Mouse (Mus musculus): ENCODE results near the gene Sdc1.

Sdc1 gene

DNA sequence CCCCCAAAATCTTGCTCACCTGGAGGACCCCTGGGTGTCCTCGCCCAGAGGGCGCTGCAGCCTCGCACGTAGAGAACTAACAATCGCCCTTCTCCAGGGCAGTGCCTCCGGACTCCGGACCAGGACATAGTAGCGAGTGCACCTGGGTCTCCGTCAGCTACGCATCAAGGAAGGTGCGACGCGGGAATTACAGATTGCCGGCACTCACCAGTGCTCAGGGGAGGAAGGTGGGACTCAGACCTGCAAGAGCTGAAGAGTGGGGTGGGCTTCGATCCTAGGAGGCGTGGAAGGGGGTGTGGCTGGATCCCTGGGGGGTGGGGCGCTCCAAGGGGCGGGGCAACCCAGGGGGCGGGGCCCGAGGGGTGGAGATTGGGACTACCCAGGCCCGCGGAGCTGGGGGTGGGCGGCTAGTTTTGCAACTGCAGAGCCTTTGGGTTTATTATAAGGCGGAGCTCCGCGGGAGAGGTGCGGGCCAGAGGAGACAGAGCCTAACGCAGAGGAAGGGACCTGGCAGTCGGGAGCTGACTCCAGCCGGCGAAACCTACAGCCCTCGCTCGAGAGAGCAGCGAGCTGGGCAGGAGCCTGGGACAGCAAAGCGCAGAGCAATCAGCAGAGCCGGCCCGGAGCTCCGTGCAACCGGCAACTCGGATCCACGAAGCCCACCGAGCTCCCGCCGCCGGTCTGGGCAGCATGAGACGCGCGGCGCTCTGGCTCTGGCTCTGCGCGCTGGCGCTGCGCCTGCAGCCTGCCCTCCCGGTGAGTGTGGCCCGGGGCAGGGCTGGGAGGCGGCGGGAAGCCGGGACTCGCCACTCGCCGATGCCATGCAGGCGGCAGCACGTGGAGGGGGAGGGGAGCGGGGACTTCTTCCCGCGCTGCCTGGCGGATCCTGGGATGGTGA is at the start of gene Sdc1:
TSS of gene Sdc1 (plus strand) at position 378 of the 898 bp plus-strand sequence.
- peak; percentile 38 to 42 for DNase-seq (ENCODE audit: low spot score in 2 of 2)

DNA sequence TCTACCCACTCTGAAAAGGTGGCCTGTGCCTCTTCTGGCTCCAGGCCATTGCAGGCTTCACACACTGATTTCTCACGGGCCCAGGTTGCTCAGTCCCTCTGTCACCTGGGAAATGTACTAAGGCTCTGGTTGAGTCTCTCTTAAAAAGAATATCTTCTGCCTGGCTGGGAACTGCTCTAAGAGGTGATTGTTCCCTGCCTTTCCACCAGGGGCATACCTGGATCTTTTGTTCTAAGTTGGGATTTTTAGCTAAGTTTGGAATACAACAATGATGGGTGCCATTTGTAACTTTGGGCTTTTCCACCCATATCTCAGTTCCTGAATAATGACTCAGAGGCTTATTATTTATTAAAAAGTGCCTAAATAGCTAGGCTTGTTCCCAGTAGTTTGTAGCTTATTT is 44.2 kb upstream of the Sdc1 start:
- DNase-seq (ENCODE audit: low spot score in 2 of 2), result no peak

DNA sequence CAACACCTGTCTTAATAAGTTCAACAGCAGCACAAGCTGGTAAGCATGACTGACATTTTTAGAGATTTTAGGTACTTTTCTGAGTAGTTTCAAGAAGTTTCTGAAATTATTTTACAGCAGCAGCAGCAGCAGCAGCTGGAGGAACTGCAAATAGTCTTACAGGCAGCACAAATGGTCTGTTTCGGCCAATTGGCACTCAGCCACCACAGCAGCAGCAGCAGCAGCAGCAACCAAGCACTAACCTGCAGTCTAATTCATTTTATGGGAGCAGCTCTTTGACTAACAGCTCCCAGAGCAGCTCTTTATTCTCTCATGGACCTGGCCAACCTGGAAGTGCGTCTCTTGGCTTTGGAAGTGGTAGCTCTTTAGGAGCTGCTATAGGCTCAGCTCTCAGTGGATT is 42.4 kb upstream of the Sdc1 start:
- no peak for DNase-seq (ENCODE audit: low spot score in 2 of 2)

DNA sequence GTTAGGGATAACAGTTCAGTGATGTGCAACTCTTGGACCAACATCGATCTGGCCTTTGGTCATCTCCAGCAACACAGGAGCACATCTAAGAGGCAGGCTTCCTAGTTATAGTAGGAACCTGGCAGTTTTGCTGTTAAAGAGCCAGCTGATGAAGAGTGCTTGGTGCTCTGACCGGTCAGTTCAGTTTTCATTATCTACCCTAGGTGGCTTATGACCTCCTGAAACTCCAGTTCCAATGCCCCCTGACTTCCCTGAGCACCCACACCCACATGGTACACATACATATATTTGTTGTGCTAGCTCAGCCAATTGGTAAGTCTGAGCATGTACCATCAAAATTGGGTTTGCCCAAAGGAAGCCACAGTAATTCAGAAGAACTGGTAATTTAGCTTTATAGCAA is 17.5 kb upstream of the Sdc1 start:
- no peak for DNase-seq (ENCODE audit: low spot score in 2 of 2)

DNA sequence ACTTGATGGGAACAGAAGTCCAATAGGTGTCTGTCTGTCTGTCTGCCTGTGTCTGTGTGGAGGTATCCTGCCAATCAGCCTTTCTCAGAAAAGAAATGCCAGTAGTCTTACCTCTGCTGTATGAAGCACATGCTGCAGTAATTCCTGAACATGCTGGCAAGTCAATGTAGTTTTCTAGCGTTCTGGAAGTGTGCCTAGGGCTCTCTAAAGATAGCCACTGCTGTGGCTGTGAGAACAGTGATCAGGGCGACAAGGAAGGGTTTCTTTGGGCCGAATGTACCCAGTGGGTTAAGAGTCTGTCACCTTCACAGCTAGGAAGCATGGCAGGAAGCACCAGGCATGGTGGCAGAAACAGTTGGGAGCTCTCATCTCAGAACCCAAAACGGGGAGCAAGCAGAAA is 17.0 kb upstream of the Sdc1 start:
- peak in 1 of 2 experiments; percentile 64 for DNase-seq (ENCODE audit: low spot score in 2 of 2)

DNA sequence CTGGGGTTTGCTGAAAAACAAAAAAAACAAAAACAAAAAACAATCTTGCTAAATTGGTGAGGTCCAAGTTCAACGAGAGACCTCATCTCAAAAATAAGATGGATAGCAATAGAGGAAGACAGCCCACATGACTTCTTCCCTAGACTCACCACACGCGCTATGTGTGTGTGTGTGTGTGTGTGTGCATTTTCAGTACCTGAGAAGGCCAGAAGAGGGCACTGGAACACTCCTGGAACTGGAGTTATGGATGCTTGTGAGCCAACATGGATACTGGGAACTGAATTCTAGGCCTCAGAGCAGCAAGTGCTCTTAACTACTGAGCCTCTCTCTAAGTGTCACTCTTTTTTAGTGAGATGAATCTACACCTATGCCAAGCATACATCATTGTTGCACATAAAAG is 13.1 kb upstream of the Sdc1 start:
- no peak for DNase-seq (ENCODE audit: low spot score in 2 of 2)

DNA sequence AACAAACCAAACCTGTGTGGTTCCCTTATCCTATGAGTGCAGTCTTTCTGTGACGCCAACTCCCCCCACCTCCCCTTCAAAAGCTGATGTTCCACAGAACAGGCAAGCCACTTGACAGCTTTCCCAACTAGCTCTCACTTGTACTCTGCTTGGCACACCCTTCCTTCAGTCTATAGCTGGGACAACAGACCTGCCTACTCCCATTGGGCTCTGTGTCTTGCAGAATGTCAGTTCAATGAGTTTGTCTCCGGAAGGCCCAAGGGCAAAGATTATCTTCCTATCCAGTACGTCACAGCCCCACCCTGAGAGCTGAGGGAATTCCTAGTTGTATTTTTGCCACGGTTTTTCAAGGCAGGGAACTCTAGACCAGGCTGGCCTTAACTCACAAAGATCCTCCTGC is 12.0 kb upstream of the Sdc1 start:
- DNase-seq (ENCODE audit: low spot score in 2 of 2), result no peak

DNA sequence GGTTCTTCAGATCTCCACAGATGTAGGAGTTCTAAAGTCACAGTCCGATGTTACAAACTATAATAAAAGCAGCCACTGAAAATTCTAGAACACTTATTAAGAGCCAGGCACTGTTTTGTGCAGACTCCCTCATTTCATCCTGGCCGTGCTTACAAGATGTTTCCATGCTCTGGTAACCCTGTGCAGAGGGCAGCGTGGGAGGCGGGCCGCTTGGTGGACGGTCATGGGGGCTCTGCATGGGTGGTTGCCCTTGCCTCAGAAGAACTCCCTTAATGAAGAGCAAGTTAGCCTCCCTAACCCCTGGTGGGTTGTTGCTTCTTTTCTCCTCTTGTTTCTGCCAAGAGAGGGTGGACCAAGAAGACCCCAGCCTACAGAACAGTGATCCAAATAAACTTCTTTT is 11.3 kb upstream of the Sdc1 start:
- no peak for DNase-seq (ENCODE audit: low spot score in 2 of 2)

DNA sequence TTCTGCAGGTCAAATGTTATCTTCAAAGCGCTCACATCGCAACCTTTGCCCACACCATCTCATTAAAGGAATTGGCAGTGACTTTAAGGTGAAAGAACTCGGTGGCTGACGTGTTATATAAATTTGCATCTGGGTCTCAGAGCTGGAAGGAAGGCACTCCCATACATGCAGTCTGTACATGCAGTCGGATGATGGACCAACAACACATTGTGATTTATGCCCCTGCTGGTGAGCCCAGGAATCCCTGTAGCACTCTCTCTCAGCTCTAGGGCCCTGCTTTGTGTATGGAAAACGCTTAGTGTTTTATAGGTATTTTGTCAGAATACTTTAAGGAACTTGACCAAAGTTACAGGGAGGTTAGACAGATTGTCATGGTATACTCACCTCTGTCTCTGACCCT is 10.6 kb upstream of the Sdc1 start:
- DNase-seq (ENCODE audit: low spot score in 2 of 2), result no peak

DNA sequence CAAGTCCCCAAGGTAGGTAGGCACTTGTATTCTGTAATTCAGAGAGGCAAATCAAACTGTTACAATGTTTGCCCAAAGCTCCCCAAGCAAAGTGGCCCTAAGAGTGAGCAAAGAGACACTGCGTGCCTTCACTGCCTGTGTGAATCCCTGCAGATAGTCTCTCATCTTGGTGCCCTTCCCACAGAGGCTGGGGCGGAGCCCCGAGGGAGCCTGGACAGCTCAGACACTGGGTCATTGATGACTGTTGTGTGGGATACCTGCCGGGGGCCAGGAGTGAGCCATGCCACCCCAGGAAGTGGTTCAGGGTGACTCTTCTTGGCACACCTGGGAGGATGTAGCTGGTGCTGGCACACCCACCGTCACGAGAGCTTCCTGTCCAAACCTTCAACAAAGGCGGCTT is 10.1 kb upstream of the Sdc1 start:
- no peak for DNase-seq (ENCODE audit: low spot score in 2 of 2)

DNA sequence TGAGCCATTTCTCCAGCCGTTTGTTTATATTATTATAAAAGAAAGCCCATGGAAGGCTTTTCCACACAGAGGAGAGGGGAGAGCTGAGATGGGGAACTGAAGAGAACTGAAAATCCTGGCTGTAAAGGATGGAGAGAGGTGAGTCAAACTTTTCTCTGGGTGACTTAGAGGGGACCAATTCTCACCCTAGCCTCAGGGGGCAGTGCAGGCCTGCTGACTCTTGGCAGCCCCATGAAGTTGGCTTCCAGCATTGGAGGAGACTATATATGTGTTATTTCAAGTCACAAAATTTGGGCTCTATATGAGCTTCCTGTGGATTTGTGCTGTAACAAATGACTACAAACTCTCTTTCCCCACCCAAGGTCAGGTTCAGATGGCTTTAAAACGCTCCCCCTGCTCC is 8.5 kb upstream of the Sdc1 start:
- DNase-seq (ENCODE audit: low spot score in 2 of 2), result no peak

DNA sequence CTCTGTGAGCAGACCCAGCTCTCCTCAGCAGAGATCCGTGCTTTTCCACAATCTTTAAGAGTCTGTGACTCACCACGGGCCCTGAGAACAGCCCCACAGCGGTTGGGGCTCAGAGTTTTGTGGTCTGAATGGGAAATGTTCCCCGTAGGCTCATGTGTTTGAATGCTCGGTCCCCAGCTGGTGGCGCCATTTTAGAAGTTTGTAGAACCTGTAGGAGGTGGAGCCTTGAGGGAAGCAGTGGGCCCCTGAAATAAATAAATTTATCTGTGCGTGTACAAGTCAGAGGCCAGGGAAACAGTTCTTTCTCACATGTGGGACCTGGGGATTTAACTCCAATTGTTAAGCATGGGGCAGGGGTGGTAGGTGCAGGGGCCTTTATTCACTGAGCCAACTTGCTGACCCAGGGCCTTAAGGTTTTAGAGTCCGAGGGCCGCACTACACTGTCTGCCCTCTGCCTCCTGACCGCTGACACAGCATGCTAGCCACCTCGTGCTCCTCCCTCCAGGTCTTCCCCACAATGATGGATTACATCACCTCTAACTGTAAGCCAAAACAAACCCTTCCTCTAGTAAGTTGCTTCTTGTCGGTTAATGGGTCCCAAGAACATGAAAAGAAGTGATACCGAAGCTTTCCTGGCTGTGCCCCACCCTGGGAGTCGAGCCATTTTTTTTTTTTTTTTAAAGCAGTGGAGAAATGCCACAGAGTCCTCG is 6.7 kb upstream of the Sdc1 start:
- DNase-seq (ENCODE audit: low spot score in 2 of 2), result no peak

DNA sequence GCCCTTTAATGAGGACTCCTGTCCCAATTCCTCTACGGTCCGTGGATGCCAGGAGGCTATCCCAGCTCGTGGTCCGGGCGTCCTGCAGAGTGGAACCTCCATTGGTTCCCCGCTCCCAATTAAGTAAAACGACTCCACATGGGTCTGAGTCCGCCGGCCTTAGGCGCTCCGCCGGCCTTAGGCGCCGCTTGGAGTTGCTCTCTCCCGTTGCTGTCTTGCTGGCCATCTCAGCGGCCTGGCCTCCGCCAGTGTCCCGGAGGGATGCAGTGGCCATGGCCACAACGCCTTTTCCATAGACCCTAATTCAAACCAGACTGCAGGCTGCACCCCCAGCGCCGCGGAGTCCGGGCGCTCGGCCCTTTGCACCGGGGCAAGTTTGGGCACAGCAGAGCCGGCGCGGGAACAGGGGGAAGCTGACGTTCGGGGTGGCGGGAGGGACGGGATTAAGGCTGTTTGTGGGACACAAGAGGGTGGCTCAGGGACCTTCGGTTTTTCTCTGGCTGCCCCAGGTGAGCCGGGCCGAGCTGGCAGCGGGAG is 789 bp downstream of the Sdc1 start:
- DNase-seq (ENCODE audit: low spot score in 2 of 2), result no peak

DNA sequence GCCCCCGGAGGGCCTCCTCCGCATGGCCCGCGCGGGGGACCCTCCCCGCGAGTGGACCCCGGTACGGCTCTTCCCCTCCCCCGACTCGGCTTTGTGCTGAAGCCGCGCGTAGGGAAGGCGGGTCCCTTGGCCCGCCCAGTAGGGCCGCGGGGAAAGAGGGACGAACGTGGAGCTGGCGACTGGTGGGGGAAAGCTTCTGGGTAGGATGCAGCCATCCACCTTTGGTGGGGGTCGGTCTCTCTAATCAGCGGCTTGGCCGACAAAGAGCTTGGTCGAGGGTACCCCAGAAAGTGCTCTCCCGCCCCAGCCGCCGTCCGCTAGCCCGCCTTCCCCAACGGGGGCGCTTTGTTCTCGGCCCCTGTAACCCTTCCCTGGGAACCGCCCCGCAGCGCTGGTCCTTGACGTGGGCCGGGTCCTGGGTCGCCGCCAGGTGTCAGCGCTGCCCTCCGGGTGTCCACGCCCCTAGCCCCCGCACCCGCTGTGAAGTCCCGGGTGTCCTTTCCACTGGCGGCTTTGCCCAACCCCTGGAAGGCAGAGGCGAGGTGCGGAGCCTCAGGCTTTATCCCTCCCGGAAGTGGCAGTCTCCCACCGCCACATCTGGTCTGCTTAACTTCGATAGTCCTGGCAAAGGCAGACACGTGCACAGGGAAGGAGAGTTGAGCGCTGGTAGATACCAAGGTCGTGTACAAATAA is 1.5 kb downstream of the Sdc1 start:
- no peak for DNase-seq (ENCODE audit: low spot score in 2 of 2)

DNA sequence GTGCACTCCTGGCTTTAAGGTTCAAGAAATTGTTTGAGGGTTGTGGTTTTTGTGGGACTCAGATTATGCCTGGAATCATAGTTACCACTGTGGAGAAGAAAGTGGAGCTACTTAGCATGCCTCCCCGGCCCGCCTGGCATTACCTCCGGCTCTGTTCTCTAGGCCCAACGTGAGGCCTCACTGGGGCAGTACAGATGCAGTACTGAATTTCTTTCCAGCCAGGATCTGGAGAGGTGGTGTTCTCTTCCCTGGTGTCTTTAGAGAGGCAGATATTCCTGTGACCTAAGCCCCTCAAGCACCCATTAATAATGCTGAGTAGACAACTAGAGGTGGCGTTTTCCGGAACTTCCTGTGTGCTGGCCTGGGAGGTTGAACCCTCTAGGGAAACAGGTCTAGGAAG is 2.2 kb downstream of the Sdc1 start:
- no peak for DNase-seq (ENCODE audit: low spot score in 2 of 2)

DNA sequence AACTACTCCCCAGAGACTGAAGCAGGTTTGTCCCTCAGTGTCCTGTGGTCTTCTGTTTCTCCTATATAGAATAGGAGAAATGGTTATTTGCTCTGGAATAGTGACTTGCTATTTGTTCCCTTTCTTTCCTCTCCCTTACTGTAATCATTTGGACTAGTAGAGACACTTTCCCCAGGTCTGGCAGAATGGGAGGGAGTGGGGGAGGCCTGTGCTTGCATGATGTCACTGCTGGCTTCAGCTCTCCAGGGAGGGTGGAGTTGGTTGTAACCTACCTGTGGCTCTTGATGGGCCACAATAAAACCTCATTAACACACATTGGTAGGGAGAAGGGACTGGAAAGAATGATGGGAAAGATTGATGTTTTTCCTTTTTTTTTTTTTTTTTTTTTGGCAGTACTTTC is 3.1 kb downstream of the Sdc1 start:
- no peak for DNase-seq (ENCODE audit: low spot score in 2 of 2)

DNA sequence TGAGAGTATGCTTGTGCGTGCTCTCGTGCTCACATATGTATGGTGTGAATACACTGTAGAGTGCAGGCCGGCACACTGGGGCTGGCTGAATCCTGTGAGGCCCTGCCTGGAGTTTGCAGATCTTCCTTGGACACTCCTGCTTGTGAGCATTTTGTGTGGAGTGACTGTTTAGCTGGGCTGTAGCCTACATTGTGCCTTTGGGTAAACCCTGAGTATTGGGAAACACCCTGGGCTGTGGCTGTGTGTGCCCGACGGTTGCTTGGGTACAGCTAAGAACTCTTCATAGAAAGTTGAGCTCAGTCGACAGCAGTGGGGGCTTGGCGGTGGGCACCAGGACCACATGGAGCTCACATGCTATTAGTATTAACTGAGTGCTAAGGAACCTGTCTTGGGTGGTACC is 5.1 kb downstream of the Sdc1 start:
- no peak for DNase-seq (ENCODE audit: low spot score in 2 of 2)

DNA sequence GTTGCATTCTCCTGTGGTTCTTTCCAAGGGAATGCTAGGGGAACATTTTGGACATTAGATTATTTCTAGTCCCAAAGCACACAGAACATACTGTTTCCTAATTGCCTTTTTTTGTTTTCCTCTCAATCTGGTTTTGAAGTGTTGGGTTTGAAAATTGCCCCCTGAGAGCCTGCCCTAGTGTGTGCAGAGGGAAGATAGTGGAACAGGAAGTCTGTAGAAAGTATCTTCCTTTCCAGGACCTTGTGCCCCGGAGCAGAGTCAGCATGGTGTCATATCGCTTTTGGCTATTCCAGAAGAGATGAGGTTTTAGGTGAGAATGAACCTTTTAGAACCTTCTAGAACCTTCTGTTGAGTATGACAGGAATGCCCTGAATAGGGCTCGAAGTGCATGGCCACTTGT is 5.6 kb downstream of the Sdc1 start:
- no peak for DNase-seq (ENCODE audit: low spot score in 2 of 2)

DNA sequence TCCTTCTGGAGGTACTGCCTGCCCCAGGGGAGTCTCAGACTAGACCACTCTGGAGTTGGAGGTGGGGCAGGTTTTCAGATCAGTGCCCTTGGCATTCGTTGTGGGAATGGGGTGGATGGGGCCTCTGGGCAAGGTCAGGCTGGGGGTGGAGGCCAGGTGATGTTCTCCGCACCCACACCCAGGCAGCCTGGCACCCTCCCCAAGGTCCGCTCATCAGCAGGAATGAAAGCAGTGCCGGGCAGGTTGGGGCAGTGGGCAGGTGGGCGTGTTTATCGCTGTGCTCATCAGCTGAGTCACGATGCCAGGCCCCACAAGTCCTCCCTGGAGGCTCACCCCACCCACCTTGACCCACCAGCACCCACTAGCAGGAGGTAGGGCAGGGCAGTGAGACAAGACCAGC is 7.0 kb downstream of the Sdc1 start:
- no peak for DNase-seq (ENCODE audit: low spot score in 2 of 2)

DNA sequence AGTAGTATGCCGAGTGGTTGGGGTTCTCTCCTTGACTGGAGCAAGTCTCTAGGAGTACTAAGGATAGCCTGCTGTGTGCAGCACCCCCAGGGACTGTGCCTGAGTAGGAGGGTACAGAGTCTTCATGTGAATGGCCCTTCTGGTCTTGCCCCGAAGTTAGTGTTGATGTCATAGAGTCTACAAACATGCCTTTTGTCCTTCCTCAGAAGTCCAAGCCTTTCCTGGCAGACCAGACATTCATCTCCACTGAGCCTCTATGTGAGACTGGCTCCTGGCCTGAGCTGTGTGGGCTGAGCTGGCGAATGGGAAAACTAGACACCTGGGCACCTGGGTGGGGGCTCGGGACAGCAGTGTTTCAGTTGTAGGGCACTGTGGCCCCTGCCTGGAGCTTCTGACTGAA is 8.7 kb downstream of the Sdc1 start:
- DNase-seq (ENCODE audit: low spot score in 2 of 2), result no peak

DNA sequence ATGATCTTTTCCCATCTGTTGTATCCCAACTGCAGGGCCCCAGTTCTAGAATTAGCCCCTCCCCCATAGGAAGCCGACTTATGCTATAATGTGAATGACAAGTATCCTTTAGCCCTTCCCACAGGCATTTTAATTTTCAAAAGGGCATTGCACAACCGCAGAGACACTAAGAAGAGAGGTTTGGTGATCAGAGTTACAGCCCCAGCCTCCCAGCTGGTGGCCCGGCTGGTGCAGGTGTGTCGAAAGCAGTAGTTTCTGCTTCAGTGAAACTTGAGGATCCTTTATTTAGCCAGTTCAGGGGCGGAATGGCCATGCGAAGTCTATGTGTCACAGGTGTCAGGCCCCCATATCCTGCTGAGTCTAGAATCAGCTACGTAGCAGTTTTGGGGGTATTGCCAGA is 10.0 kb downstream of the Sdc1 start:
- no peak for DNase-seq (ENCODE audit: low spot score in 2 of 2)

DNA sequence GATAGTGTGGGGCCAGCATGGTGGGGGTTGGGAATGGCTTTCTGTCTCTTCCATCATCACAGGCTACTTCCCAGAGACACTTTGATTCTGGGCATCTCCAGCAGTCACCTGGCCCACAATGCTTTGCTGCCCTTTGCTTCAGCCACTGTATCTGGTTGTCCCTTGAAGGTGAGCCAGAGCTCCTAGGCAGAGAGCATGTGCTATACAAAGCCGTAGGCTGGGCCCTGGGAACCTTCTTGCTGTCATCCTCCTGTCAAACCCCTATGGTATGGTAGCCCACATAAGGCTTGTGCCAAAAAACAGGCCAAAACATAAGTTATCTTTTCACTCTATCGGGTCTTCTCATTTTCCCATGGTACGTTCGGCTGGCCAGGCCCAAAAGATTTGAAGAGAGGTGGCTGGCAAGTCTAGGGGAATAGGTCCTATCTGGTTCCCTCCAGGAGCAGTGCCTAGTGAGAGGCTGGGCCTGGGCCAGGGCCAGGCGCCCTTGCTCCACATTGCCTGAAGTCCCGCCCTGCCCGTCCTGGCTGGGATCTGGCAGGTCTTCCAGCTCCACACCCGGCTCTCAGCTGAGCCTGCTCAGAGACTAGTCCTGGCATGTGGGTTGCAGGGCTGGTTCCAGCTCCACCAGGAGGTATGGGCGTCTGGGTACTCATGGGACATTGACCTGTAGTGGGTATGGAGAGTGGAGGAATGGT is 10.7 kb downstream of the Sdc1 start:
- DNase-seq (ENCODE audit: low spot score in 2 of 2), result no peak
